Mouse (Mus musculus): Measurements from ENCODE around the gene Plxna4. TPM values are rescaled to one million over a fixed set of nuclear protein-coding genes. Genes with fewer than 3 reads are reported as not detected.

Plxna4 gene
- polyA plus RNA-seq, 1 experiment from 2014 or later: 11.0 TPM

DNA sequence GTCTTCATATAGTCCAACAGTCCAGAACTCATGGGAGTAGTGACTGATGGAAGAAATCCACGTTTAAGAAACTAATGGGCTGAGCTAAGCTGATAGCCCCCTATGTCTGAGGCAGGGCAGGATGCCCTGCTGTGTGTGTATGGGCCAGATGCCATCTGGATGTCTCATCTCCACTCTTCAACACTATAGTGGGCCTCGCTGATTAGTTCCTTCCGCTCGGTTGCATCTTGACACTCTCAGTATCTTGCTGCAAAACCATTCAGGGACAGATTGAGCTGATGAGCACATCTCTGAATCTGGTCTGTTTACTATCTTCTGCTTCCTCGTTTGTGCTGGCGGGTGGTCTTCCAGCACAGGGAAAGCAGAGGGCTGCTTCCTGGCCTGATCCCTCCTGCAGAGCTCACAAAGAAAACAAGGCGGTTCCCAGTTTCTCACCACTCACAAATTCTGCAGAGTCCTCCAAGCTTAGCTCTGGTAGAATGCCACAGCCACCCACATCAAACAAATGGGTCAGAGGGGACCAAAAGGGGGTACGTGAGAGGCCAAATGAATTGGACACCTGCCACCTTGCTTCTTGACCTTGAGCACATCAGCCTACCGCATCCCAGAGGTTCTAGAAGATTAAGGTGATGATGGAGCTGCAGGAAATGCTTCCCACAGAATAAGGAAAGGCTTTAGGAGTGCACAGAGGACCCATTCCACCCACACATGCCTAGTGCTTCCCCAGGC is 482.3 kb downstream of the Plxna4 start:
- Histone ChIP-seq H3K9me3 (replicated peaks) (no peaks in the 10 kb centered on the region), H3K4me1 (peaks cover 5% of the 10 kb centered on the region; the same call in 1 of the 2 replicates), H3K36me3 (no peaks in the 10 kb centered on the region), H3K27me3 (no peaks in the 10 kb centered on the region), H3K9ac (no peak overlapping the region), H3K4me3 (no peak overlapping the region), H3K27ac (no peak overlapping the region), H3K4me2 (replicated peaks) (no peak overlapping the region)
- ATAC-seq (ENCODE audit: low FRiP score): no peak
- WGBS: 56% methylated on average over 9 of the region's 9 CpGs
